Mouse (Mus musculus) heart, embryonic 15.5 days (tissue): ENCODE measurements around the gene Gm21762. TPM values are rescaled to one million over a fixed set of nuclear protein-coding genes. Genes with fewer than 3 reads are reported as not detected.
"Not testable (repeated sequence)": the region's sequence is repeated elsewhere in the genome, so short reads cannot be mapped to it uniquely, and the experiment has no call there.

ENCODE experiments used
- ATAC-seq: fragments of 200-750 bp; cut with Nextera tagmentation; replicated peaks from 2 replicates; pipeline ENCODE4 v1.8.0; 2017; ENCODE audit warnings: low read depth, moderate TSS enrichment; ENCODE audit not compliant: insufficient number of reproducible peaks, insufficient read depth, low FRiP score
- H3K27ac ChIP-seq: fragments of 300-500 bp; sonication (generic); 2 replicates; pipeline ENCODE4 v1.5.1; 2015; ENCODE audit warnings: mild to moderate bottlenecking, inconsistent platforms
- H3K27me3 ChIP-seq: fragments of 300-500 bp; sonication (generic); 2 replicates; pipeline ENCODE4 v1.6.1; 2015; ENCODE audit warnings: inconsistent platforms
- H3K36me3 ChIP-seq: fragments of 300-500 bp; sonication (generic); 2 replicates; pipeline ENCODE4 v1.6.1; 2015; ENCODE audit warnings: mild to moderate bottlenecking, inconsistent platforms
- H3K4me1 ChIP-seq: fragments of 300-500 bp; sonication (generic); replicated peaks from 2 replicates; pipeline ENCODE4 v1.6.1; 2015; ENCODE audit warnings: inconsistent platforms
- H3K4me2 ChIP-seq: fragments of 300-500 bp; sonication (generic); 2 replicates; pipeline ENCODE4 v1.6.1; 2015; ENCODE audit warnings: inconsistent platforms, mild to moderate bottlenecking, moderate library complexity
- H3K4me3 ChIP-seq: fragments of 300-500 bp; sonication (generic); 2 replicates; pipeline ENCODE4 v1.5.1; 2015; ENCODE audit warnings: mild to moderate bottlenecking, inconsistent platforms
- H3K9ac ChIP-seq: fragments of 300-500 bp; sonication (generic); 2 replicates; pipeline ENCODE4 v1.6.1; 2015; ENCODE audit warnings: mild to moderate bottlenecking, inconsistent platforms
- H3K9me3 ChIP-seq: fragments of 300-500 bp; sonication (generic); replicated peaks from 2 replicates; pipeline ENCODE4 v1.6.1; 2016; ENCODE audit warnings: inconsistent platforms
- WGBS: fragments of 180-500 bp; shearing (Covaris S2); methylation state at CpG from one replicate; pipeline ENCODE4 v1.1.7; 2015; ENCODE audit warnings: mixed read lengths; 5-methylcytosine and 5-hydroxymethylcytosine counted together
- polyA plus RNA-seq: library from polyadenylated mRNA; unstranded; fragments of >200 nt; fragmentation: Nextera tagmentation; extraction: Ambion mirVana; gene quantifications from 2 replicates; pipeline ENCODE4 v1.2.1, GENCODE M21; 2015

Gene Gm21762
- polyA plus RNA-seq, 1 experiment from 2014 or later, result not detected

DNA sequence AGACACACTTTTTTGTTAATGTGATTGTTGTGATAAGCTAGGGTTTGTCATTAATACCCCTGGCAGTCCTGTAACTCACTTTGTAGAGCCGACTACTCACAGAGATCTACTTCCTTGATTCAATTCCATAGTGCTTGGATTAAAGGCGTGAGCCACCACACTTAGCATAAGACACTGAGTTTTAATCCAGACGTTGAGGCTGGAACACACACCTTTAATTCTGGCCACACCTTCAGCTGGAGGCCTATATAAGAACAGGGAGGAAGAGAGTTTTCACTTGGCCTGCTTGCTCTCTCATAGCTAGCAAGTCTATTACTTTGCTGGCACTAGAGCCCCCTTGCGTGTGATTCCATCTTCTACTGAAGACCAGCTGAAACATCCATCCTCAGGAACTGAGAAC lies 43.6 kb downstream of the Gm21762 start, which contains the start of gene Gm21818:
Gm21818 (plus strand) TSS at position 301 of the 400 bp plus-strand sequence.
- not testable (repeated sequence) for H3K36me3 ChIP-seq, H3K27ac ChIP-seq, H3K9ac ChIP-seq, H3K4me2 ChIP-seq, H3K4me1 ChIP-seq, ATAC-seq, H3K4me3 ChIP-seq, H3K9me3 ChIP-seq, H3K27me3 ChIP-seq
- 67% methylated on average over 4 of the region's 4 CpGs for WGBS

- not testable (repeated sequence) for H3K36me3 ChIP-seq, H3K9me3 ChIP-seq, H3K4me1 ChIP-seq, H3K27ac ChIP-seq, H3K27me3 ChIP-seq, H3K4me3 ChIP-seq, H3K4me2 ChIP-seq, H3K9ac ChIP-seq, ATAC-seq
- 40% methylated on average over 5 of the region's 5 CpGs for WGBS
Measured at GRCm38 (mm10) chr13:120168301-120168700, 47.4 kb downstream of the Gm21762 start.

Other genes starting within 250 kb of the Gm21762 start
- gene Gm36079, start 188.9 kb downstream of the Gm21762 start, polyA plus RNA-seq, result not detected in 2 replicates
- not detected in 2 replicates for gene Gm21188, start 163.8 kb downstream of the Gm21762 start, polyA plus RNA-seq
- gene Gm20767, start 75.7 kb downstream of the Gm21762 start, polyA plus RNA-seq, result not detected in 2 replicates
- gene Gm21818, start 43.5 kb downstream of the Gm21762 start, polyA plus RNA-seq, result not detected in 2 replicates
- gene Gm21731, start 23.2 kb upstream of the Gm21762 start, polyA plus RNA-seq, result not detected in 2 replicates
- gene AF067061, start 47.2 kb upstream of the Gm21762 start, polyA plus RNA-seq, result not detected in 2 replicates
- gene BC147527, start 84.4 kb upstream of the Gm21762 start, polyA plus RNA-seq, result 0.10 and 1.1 TPM in 2 replicates
- not detected in 2 replicates for gene Tcstv3, start 100.9 kb upstream of the Gm21762 start, polyA plus RNA-seq